Mouse (Mus musculus): ENCODE data around the gene 2300002M23Rik. TPM values are rescaled to one million over a fixed set of nuclear protein-coding genes. Genes with fewer than 3 reads are reported as not detected.

Gene 2300002M23Rik
- polyA plus RNA-seq, 1 experiment from 2014 or later = not detected

DNA sequence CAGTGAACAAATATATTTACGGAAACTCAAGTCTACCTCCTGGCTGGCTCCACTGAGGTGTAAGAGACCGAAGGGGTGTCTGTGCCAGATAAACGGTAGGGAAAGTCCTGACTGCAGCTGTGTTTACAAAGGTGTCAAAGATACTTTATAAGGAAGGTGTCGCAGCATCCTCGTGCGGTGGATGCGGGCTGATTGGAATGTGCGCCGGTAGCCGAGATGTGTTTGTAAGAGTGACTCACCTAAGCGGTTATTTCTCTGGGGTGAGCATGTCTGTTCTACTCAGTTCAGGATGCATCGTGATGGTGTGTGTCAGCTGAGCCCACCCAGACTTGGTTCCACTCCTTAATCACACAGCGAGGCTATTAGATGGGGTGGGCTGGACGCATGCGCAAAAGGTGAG lies 24.5 kb downstream of the 2300002M23Rik start:
- no peaks in the 10 kb centered on the region for H3K4me1 ChIP-seq
- DNase-seq (ENCODE audit: low spot score) = no peak

GRCm38 (mm10) chr17:35592131-35592530 lies 24.9 kb downstream of the 2300002M23Rik start:
- 0 out of 2 replicates have a peak, but pooled peaks cover 2% of the 10 kb centered on the region for H3K9me3 ChIP-seq
- H3K4me1 ChIP-seq = no peaks in the 10 kb centered on the region
- H3K27ac ChIP-seq (replicated peaks) = no peak overlapping the region
- no peak for DNase-seq (ENCODE audit: low spot score)
- no peaks in the 10 kb centered on the region for H3K36me3 ChIP-seq (replicated peaks)
- no peak overlapping the region for H3K4me3 ChIP-seq
- H3K27me3 ChIP-seq (replicated peaks; ENCODE audit: low read depth, poor library complexity, severe bottlenecking) = no peaks in the 10 kb centered on the region
- 86% methylated on average over 9 of the region's 9 CpGs for WGBS

More for the DNA sequence above, 24.5 kb downstream of the 2300002M23Rik start:
- Histone ChIP-seq H3K27ac (replicated peaks) (no peak overlapping the region), H3K36me3 (replicated peaks) (no peaks in the 10 kb centered on the region), H3K4me3 (no peak overlapping the region), H3K27me3 (replicated peaks; ENCODE audit: low read depth, poor library complexity, severe bottlenecking) (no peaks in the 10 kb centered on the region), H3K9me3 (0 out of 2 replicates have a peak, but pooled peaks cover 2% of the 10 kb centered on the region)
- WGBS = 93% methylated on average over 15 of the region's 15 CpGs

- Histone ChIP-seq H3K27me3 (replicated peaks; ENCODE audit: low read depth, poor library complexity, severe bottlenecking) (no peaks in the 10 kb centered on the region), H3K4me3 (no peak overlapping the region), H3K9me3 (no peaks in the 10 kb centered on the region), H3K4me1 (no peaks in the 10 kb centered on the region), H3K27ac (replicated peaks) (no peak overlapping the region), H3K36me3 (replicated peaks) (no peaks in the 10 kb centered on the region)
- WGBS = 41% methylated on average over 4 of the region's 4 CpGs
- no peak for DNase-seq (ENCODE audit: low spot score)
Observed at GRCm38 (mm10) chr17:35593786-35594185, 26.5 kb downstream of the 2300002M23Rik start.

DNA sequence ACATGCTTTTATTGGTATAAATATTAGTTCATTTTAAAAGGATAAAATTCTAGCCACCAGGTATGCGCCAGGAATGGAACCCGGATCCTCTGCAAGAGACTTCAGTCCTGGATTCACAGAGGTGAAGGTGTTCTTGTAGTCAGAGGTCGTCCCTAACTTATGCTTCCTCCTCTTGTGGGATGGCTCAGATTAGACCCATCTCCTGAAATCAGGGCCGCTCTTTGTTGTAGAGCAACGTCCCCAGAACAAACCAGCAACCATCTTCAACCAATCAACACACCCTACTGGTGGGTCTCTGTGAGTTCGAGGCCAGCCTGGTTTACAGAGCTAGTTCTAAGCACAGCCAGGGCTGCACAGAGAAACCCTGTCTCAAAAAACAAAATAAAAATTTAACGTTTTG lies 27.2 kb downstream of the 2300002M23Rik start:
- Histone ChIP-seq H3K9me3 (no peaks in the 10 kb centered on the region), H3K27me3 (replicated peaks; ENCODE audit: low read depth, poor library complexity, severe bottlenecking) (no peaks in the 10 kb centered on the region), H3K4me3 (no peak overlapping the region), H3K27ac (replicated peaks) (no peak overlapping the region), H3K4me1 (no peaks in the 10 kb centered on the region), H3K36me3 (replicated peaks) (no peaks in the 10 kb centered on the region)
- WGBS = 85% methylated on average over 7 of the region's 7 CpGs
- no peak for DNase-seq (ENCODE audit: low spot score)

DNA sequence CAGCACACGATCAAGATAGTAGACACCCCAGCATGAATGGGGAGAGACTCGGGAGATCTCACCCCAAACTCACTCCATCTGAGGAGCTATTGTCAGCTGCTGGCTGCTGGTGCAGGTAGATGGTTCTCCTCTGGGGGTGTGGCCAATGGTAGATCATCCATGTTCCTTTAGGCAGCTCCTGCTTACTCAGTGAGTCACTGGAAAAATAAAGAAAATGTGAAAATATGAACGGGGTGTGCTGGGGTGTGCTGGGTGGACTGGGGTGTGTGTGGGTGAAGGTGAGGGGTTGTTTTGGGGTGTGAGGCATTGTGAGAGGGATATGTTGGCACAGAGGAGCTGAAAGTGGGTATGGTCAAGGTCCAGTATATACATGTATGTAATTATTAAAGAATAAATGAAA lies 30.1 kb downstream of the 2300002M23Rik start:
- H3K27ac ChIP-seq (replicated peaks) = no peak overlapping the region
- WGBS = 97% methylated on average over 3 of the region's 3 CpGs
- no peaks in the 10 kb centered on the region for H3K9me3 ChIP-seq
- DNase-seq (ENCODE audit: low spot score) = no peak
- H3K27me3 ChIP-seq (replicated peaks; ENCODE audit: low read depth, poor library complexity, severe bottlenecking) = 0 out of 2 replicates have a peak, but pooled peaks cover 5% of the 10 kb centered on the region
- 0 out of 2 replicates have a peak, but pooled peaks cover 3% of the 10 kb centered on the region for H3K4me1 ChIP-seq
- H3K36me3 ChIP-seq (replicated peaks) = no peaks in the 10 kb centered on the region
- H3K4me3 ChIP-seq = no peak overlapping the region

GRCm38 (mm10) chr17:35601249-35601648 lies 34.0 kb downstream of the 2300002M23Rik start, which contains the start of gene Sfta2:
TSS of gene Sfta2 (plus strand) at chr17:35601549.
- H3K36me3 ChIP-seq (replicated peaks) = no peaks in the 10 kb centered on the region
- 0 out of 2 replicates have a peak, but pooled peaks cover 3% of the 10 kb centered on the region for H3K4me1 ChIP-seq
- DNase-seq (ENCODE audit: low spot score) = no peak
- H3K4me3 ChIP-seq = no peak within 1 kb of the TSS
- 0 out of 2 replicates have a peak, but pooled peaks cover 5% of the 10 kb centered on the region for H3K27me3 ChIP-seq (replicated peaks; ENCODE audit: low read depth, poor library complexity, severe bottlenecking)
- H3K27ac ChIP-seq (replicated peaks) = no peak within 1 kb of the TSS
- 65% methylated on average over 2 of the region's 2 CpGs for WGBS
- H3K9me3 ChIP-seq = no peaks in the 10 kb centered on the region

GRCm38 (mm10) chr17:35601736-35602354 lies 34.6 kb downstream of the 2300002M23Rik start:
- 59% methylated on average over 8 of the region's 8 CpGs for WGBS
- Histone ChIP-seq H3K36me3 (replicated peaks) (no peaks in the 10 kb centered on the region), H3K27ac (replicated peaks) (no peak overlapping the region), H3K4me1 (0 out of 2 replicates have a peak, but pooled peaks cover 3% of the 10 kb centered on the region), H3K4me3 (no peak overlapping the region), H3K9me3 (no peaks in the 10 kb centered on the region), H3K27me3 (replicated peaks; ENCODE audit: low read depth, poor library complexity, severe bottlenecking) (0 out of 2 replicates have a peak, but pooled peaks cover 5% of the 10 kb centered on the region)
- no peak for DNase-seq (ENCODE audit: low spot score)

- H3K4me3 ChIP-seq = no peak overlapping the region
- no peak overlapping the region for H3K27ac ChIP-seq (replicated peaks)
- 79% methylated on average over 4 of the region's 4 CpGs for WGBS
- no peaks in the 10 kb centered on the region for H3K4me1 ChIP-seq
- no peak for DNase-seq (ENCODE audit: low spot score)
- peaks cover 4% of the 10 kb centered on the region; the same call in 1 of the 2 replicates for H3K9me3 ChIP-seq
- H3K36me3 ChIP-seq (replicated peaks) = no peaks in the 10 kb centered on the region
- H3K27me3 ChIP-seq (replicated peaks; ENCODE audit: low read depth, poor library complexity, severe bottlenecking) = no peaks in the 10 kb centered on the region
Observed at GRCm38 (mm10) chr17:35617127-35617526, 49.9 kb downstream of the 2300002M23Rik start.

Other genes starting within 250 kb of the 2300002M23Rik start
- gene H2-Q1, start 247.0 kb upstream of the 2300002M23Rik start, polyA plus RNA-seq (2016; fragmentation: Nextera tagmentation; extraction: Ambion mirVana) = not detected in 2 replicates
- 0.75 and 0.88 TPM in 2 replicates for gene H2-Q2, start 225.2 kb upstream of the 2300002M23Rik start, polyA plus RNA-seq (2016; fragmentation: Nextera tagmentation; extraction: Ambion mirVana)
- gene H2-Q4, start 187.8 kb upstream of the 2300002M23Rik start, polyA plus RNA-seq (2016; fragmentation: Nextera tagmentation; extraction: Ambion mirVana) = 1.5 and 1.6 TPM in 2 replicates
- 1.5 and 1.6 TPM in 2 replicates for gene H2-Q6, start 142.6 kb upstream of the 2300002M23Rik start, polyA plus RNA-seq (2016; fragmentation: Nextera tagmentation; extraction: Ambion mirVana)
- gene H2-Q7, start 128.3 kb upstream of the 2300002M23Rik start, polyA plus RNA-seq (2016; fragmentation: Nextera tagmentation; extraction: Ambion mirVana) = 12.2 and 12.9 TPM in 2 replicates
- 0.39 and 0.57 TPM in 2 replicates for gene H2-Q10, start 97.4 kb upstream of the 2300002M23Rik start, polyA plus RNA-seq (2016; fragmentation: Nextera tagmentation; extraction: Ambion mirVana)
- not detected in 2 replicates for gene Pou5f1, start 61.4 kb upstream of the 2300002M23Rik start, polyA plus RNA-seq (2016; fragmentation: Nextera tagmentation; extraction: Ambion mirVana)
- 43.7 and 45.5 TPM in 2 replicates for gene Tcf19, start 50.6 kb upstream of the 2300002M23Rik start, polyA plus RNA-seq (2016; fragmentation: Nextera tagmentation; extraction: Ambion mirVana)
- 24.2 and 25.0 TPM in 2 replicates for gene Cchcr1, start 50.4 kb upstream of the 2300002M23Rik start, polyA plus RNA-seq (2016; fragmentation: Nextera tagmentation; extraction: Ambion mirVana)
- gene Psors1c2, start 34.2 kb upstream of the 2300002M23Rik start, polyA plus RNA-seq (2016; fragmentation: Nextera tagmentation; extraction: Ambion mirVana) = 1.6 and 1.9 TPM in 2 replicates
- gene Cdsn, start 15.3 kb upstream of the 2300002M23Rik start, polyA plus RNA-seq (2016; fragmentation: Nextera tagmentation; extraction: Ambion mirVana) = not detected in 2 replicates
- not detected in 2 replicates for gene Sfta2, start 34.1 kb downstream of the 2300002M23Rik start, polyA plus RNA-seq (2016; fragmentation: Nextera tagmentation; extraction: Ambion mirVana)
- not detected in 2 replicates for gene Gm9573, start 59.2 kb downstream of the 2300002M23Rik start, polyA plus RNA-seq (2016; fragmentation: Nextera tagmentation; extraction: Ambion mirVana)
- gene Mucl3, start 76.2 kb downstream of the 2300002M23Rik start, polyA plus RNA-seq (2016; fragmentation: Nextera tagmentation; extraction: Ambion mirVana) = 0.20 and 0.24 TPM in 2 replicates
- 19.9 and 22.0 TPM in 2 replicates for gene Vars2, start 100.1 kb downstream of the 2300002M23Rik start, polyA plus RNA-seq (2016; fragmentation: Nextera tagmentation; extraction: Ambion mirVana)
- 57.6 and 61.4 TPM in 2 replicates for gene Gtf2h4, start 106.3 kb downstream of the 2300002M23Rik start, polyA plus RNA-seq (2016; fragmentation: Nextera tagmentation; extraction: Ambion mirVana)
- gene Ddr1, start 137.2 kb downstream of the 2300002M23Rik start, polyA plus RNA-seq (2016; fragmentation: Nextera tagmentation; extraction: Ambion mirVana) = 49.1 and 65.3 TPM in 2 replicates